Mouse (Mus musculus): ENCODE data around the gene Ptf1a. TPM values are rescaled to one million over a fixed set of nuclear protein-coding genes. Genes with fewer than 3 reads are reported as not detected.

Gene Ptf1a
- not detected for polyA plus RNA-seq (2014; fragmentation: Illumina TruSeq; extraction: RNeasy Lipid Tissue Mini Kit (QIAGEN cat#74804); ENCODE audit: low replicate concordance)

DNA sequence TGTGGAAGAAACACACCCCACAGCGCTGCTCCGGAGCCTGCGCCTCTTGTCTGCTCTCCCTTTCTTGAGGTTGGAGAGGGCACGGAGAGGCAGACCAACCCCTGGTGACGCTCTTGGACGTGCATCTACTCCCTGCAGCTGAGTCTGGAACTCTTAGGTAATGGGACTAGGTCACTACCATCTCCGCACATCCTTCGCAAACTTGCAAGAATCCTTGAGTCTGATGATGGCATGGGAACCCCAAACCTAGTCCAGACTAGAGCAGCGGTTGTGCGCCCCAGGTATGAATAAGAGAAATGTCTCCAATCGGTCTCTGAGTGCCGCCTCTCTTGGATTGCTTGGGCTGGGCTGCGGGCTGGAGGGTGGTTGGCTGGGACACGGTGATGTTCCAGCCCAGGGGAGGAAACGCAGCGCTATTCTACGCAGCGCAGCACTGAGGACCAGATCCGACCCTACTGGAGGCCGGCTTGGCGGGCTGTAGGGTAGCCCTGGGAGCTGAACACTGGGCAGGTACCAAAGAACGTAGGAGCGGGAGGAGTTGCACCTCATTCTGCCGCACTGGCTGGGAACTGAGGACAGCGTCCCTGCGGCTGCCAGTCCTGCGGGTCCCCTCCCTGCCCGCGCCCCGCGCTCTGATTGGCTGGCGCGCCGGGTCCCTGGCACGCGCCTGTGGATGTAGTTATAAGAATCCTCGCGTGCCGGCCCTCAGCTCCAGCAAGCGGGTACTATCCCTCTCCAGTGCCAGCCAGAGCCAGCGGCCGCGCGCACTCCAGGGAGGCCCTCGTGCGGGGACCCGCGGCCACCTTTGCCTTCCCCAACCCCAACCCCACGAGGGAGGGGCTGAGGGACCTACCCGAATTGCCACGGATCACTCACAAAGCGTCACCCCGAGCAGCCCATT lies at the start of gene Ptf1a:
Gene Ptf1a (plus strand): TSS at position 733 of the 901 bp plus-strand sequence.

Other genes starting within 250 kb of the Ptf1a start
- gene Armc3, start 246.4 kb upstream of the Ptf1a start, polyA plus RNA-seq (2014; fragmentation: Illumina TruSeq; extraction: RNeasy Lipid Tissue Mini Kit (QIAGEN cat#74804); ENCODE audit: low replicate concordance) = not detected
- gene Msrb2, start 74.2 kb upstream of the Ptf1a start, polyA plus RNA-seq (2014; fragmentation: Illumina TruSeq; extraction: RNeasy Lipid Tissue Mini Kit (QIAGEN cat#74804); ENCODE audit: low replicate concordance) = 2.8 TPM
- not detected for gene 4921504E06Rik, start 108.3 kb downstream of the Ptf1a start, polyA plus RNA-seq (2014; fragmentation: Illumina TruSeq; extraction: RNeasy Lipid Tissue Mini Kit (QIAGEN cat#74804); ENCODE audit: low replicate concordance)
- 7.4 TPM for gene Otud1, start 212.1 kb downstream of the Ptf1a start, polyA plus RNA-seq (2014; fragmentation: Illumina TruSeq; extraction: RNeasy Lipid Tissue Mini Kit (QIAGEN cat#74804); ENCODE audit: low replicate concordance)

Data from small intestine, adult 10 weeks (tissue).